16 mouse cellular contexts compared by ENCODE assay signal in the genomic region with DNA sequence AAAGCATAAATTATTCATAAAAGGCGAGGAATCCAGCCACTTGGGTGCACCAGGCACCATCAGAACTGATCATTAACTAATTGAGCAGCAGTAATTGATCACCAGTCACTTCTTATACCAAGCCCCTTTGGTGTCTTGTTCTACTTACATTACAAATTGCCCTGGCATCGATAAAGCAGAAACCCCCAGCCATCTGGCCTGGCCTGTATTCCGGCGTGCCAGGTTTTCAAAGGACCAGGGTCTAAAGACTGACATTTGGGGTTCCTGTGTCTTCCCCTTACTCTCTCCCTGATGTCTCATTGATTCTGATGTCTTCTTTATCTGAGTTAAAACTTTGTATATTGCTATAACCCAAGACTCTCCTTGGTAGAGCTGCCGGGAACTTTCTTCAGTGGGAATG.
"Had no signal": no experiment of that assay in that cellular context is flagged by ENCODE, and none has a peak within 500 bp of the region (broad histone marks: within the 10 kb centered on the region; RNA-seq: fewer than 3 reads in every experiment).

No protein-coding gene starts in this region.

- H3K4me2 ChIP-seq: liver, embryonic 12.5 days; lung, embryonic 14.5 days; midbrain, embryonic 11.5 days; midbrain, embryonic 15.5 days had no signal

- H3K9me3 ChIP-seq: liver, embryonic 12.5 days; midbrain, embryonic 15.5 days had no signal

- H3K4me3 ChIP-seq: layer of hippocampus, adult 2 months; liver, embryonic 12.5 days; megakaryocyte, embryonic 14.5 days; midbrain, embryonic 15.5 days had no signal

- DNase-seq: kidney, adult 18-20 months; kidney, postnatal 10 days; kidney, postnatal 4 days; lung, embryonic 14.5 days; lung, postnatal 10 days; retina, postnatal 1 day; right cerebral cortex, postnatal 4 days; spleen, adult 18-20 months; thymus, adult 18-20 months; thymus, postnatal 14 days had no signal

- H3K4me1 ChIP-seq: liver, embryonic 12.5 days; megakaryocyte, embryonic 14.5 days had no signal

- ATAC-seq: liver, embryonic 12.5 days had no signal

- H3K36me3 ChIP-seq: liver, embryonic 12.5 days had no signal

- H3K9ac ChIP-seq: liver, embryonic 12.5 days; lung, embryonic 14.5 days; midbrain, embryonic 15.5 days had no signal

- H3K27ac ChIP-seq: layer of hippocampus, adult 2 months; liver, embryonic 12.5 days; macrophage; midbrain, embryonic 15.5 days had no signal

- H3K27me3 ChIP-seq: liver, embryonic 12.5 days; megakaryocyte, embryonic 14.5 days; midbrain, embryonic 15.5 days had no signal
